Mouse (Mus musculus) liver, embryonic 14.5 days (tissue): ENCODE results near the gene 4931428L18Rik. TPM values are rescaled to one million over a fixed set of nuclear protein-coding genes. Genes with fewer than 3 reads are reported as not detected.

Experiments used
- ATAC-seq: fragments of 200-750 bp; cut with Nextera tagmentation; 2 replicates; pipeline ENCODE4 v1.8.0; 2017; ENCODE audit warnings: moderate number of reproducible peaks, mild to moderate bottlenecking, moderate library complexity; ENCODE audit not compliant: insufficient read depth
- DNase-seq, 3 experiments: peaks; one replicate each; pipeline ENCODE4 v3.0.0-alpha.2; 2012 to 2013; ENCODE audit warnings: low read depth in 3 of 3, low spot score in 3 of 3
- H3K27ac ChIP-seq: fragments of 300-500 bp; sonication (generic); 2 replicates; pipeline ENCODE4 v1.5.1; 2014; ENCODE audit warnings: moderate library complexity, mild to moderate bottlenecking, control low read depth, inconsistent platforms
- H3K27me3 ChIP-seq: fragments of 300-500 bp; sonication (generic); 2 replicates; pipeline ENCODE4 v1.6.1; 2014; ENCODE audit warnings: mild to moderate bottlenecking, low read length, moderate library complexity; ENCODE audit not compliant: control insufficient read depth, insufficient read depth
- H3K36me3 ChIP-seq: fragments of 300-500 bp; sonication (generic); replicated peaks from 2 replicates; pipeline ENCODE4 v1.6.1; 2014; ENCODE audit warnings: low read depth; ENCODE audit not compliant: control insufficient read depth, insufficient read depth
- H3K4me1 ChIP-seq, 2 experiments: fragments of 200-500 bp in 1 of 2; fragments of 300-500 bp in 1 of 2; sonication (generic) in 1 of 2; replicated peaks; 2 replicates each; pipeline ENCODE4 v1.6.1; 2012 to 2014; ENCODE audit warnings: antibody characterized with exemption in 1 of 2, inconsistent platforms in 1 of 2, low read length in 1 of 2; ENCODE audit not compliant: control insufficient read depth in 2 of 2, insufficient read depth in 2 of 2
- H3K4me2 ChIP-seq: fragments of 300-500 bp; sonication (generic); 2 replicates; pipeline ENCODE4 v1.6.1; 2014; ENCODE audit warnings: low read depth, mild to moderate bottlenecking, control low read depth, moderate library complexity
- H3K4me3 ChIP-seq, 2 experiments: fragments of 200-500 bp in 1 of 2; fragments of 300-500 bp in 1 of 2; sonication (generic) in 1 of 2; 2 replicates each; pipeline ENCODE4 v1.5.1; 2012 to 2014; ENCODE audit warnings: low read depth in 2 of 2, low read length in 2 of 2, mild to moderate bottlenecking in 2 of 2, control low read depth in 1 of 2, inconsistent platforms in 1 of 2, moderate library complexity in 1 of 2; ENCODE audit not compliant: insufficient read depth in 1 of 2
- H3K9ac ChIP-seq: fragments of 300-500 bp; sonication (generic); replicated peaks from 2 replicates; pipeline ENCODE4 v1.6.1; 2014; ENCODE audit warnings: mild to moderate bottlenecking, control low read depth, moderate library complexity
- H3K9me3 ChIP-seq: fragments of 300-500 bp; sonication (generic); 2 replicates; pipeline ENCODE4 v1.6.1; 2016; ENCODE audit warnings: low read length, mixed read lengths; ENCODE audit not compliant: control insufficient read depth
- CTCF ChIP-seq: IDR thresholded peaks from 2 replicates; pipeline ENCODE4 v1.5.1; 2016; ENCODE audit warnings: antibody characterized with exemption, low read depth, control low read depth
- EP300 ChIP-seq: IDR thresholded peaks from 2 replicates; pipeline ENCODE4 v1.6.1; 2016; ENCODE audit warnings: antibody characterized with exemption, low read depth
- WGBS: fragments of 180-500 bp; shearing (Covaris S2); extraction: QIAGEN DNeasy Blood & Tissue Kit; methylation state at CpG from one replicate; pipeline ENCODE4 v1.1.7; 2014; ENCODE audit not compliant: insufficient replicate concordance; 5-methylcytosine and 5-hydroxymethylcytosine counted together
- polyA plus RNA-seq, 2 experiments: library from polyadenylated mRNA; depleted of rRNA in 1 of 2; stranded (reverse) in 1 of 2; unstranded in 1 of 2; fragments of >200 nt; fragmentation: Nextera tagmentation in 1 of 2; extraction: Ambion mirVana in 1 of 2; gene quantifications; 2 replicates each; pipeline versions ENCODE4 v1.2.1 to v1.2.3; 2012 to 2014

Gene 4931428L18Rik
- polyA plus RNA-seq, 2 experiments: not detected

GRCm38 (mm10) chr1:31138387-31138786 is 84.1 kb downstream of the 4931428L18Rik start:
- Histone ChIP-seq H3K36me3 (no peaks in the 10 kb centered on the region), H3K27ac (no peak overlapping the region), H3K9ac (no peak overlapping the region), H3K4me1 (no peaks in the 10 kb centered on the region), H3K27me3 (no peaks in the 10 kb centered on the region), H3K4me2 (no peak overlapping the region), H3K4me3 (no peak overlapping the region), H3K9me3 (no peaks in the 10 kb centered on the region)
- ATAC-seq: no peak
- 64% methylated on average over 3 of the region's 3 CpGs for WGBS
- TF ChIP-seq EP300: no peak
- TF ChIP-seq CTCF: no peak
- no peak for DNase-seq

GRCm38 (mm10) chr1:31113466-31113865 is 109.0 kb downstream of the 4931428L18Rik start:
- TF ChIP-seq EP300 (no peak), CTCF (no peak)
- Histone ChIP-seq H3K4me1 (no peaks in the 10 kb centered on the region), H3K27me3 (no peaks in the 10 kb centered on the region), H3K27ac (no peak overlapping the region), H3K4me2 (no peak overlapping the region), H3K9ac (no peak overlapping the region), H3K9me3 (no peaks in the 10 kb centered on the region), H3K36me3 (no peaks in the 10 kb centered on the region), H3K4me3 (no peak overlapping the region)
- DNase-seq: no peak
- WGBS: 51% methylated on average over 4 of the region's 4 CpGs
- no peak for ATAC-seq

DNA sequence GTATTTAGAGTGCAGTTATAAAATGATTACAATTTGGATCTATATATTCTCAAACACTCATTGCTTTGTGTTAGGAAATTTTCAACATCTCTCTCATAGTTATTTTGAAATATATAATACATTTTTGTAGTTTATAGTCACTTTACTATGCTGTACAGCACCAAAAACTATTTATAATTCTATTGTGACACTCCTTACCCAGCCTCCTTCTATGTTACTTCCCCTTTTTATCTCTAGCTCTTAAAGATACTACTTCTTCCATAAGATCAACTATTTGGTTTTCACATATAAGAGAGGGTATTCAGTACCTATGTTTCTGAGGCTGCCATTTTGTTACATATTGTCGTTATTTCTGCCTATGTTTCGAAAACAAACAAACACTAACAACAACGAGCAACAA is 114.5 kb downstream of the 4931428L18Rik start:
- no peak overlapping the region for H3K9ac ChIP-seq
- DNase-seq (no peak), ATAC-seq (no peak)
- no peaks in the 10 kb centered on the region for H3K27me3 ChIP-seq
- H3K4me2 ChIP-seq: no peak overlapping the region
- WGBS: 61% methylated on average over 3 of the region's 3 CpGs
- H3K9me3 ChIP-seq: no peaks in the 10 kb centered on the region
- H3K27ac ChIP-seq: no peak overlapping the region
- H3K4me3 ChIP-seq: no peak overlapping the region
- TF ChIP-seq EP300: no peak
- TF ChIP-seq CTCF: no peak
- H3K36me3 ChIP-seq: no peaks in the 10 kb centered on the region
- no peaks in the 10 kb centered on the region for H3K4me1 ChIP-seq

DNA sequence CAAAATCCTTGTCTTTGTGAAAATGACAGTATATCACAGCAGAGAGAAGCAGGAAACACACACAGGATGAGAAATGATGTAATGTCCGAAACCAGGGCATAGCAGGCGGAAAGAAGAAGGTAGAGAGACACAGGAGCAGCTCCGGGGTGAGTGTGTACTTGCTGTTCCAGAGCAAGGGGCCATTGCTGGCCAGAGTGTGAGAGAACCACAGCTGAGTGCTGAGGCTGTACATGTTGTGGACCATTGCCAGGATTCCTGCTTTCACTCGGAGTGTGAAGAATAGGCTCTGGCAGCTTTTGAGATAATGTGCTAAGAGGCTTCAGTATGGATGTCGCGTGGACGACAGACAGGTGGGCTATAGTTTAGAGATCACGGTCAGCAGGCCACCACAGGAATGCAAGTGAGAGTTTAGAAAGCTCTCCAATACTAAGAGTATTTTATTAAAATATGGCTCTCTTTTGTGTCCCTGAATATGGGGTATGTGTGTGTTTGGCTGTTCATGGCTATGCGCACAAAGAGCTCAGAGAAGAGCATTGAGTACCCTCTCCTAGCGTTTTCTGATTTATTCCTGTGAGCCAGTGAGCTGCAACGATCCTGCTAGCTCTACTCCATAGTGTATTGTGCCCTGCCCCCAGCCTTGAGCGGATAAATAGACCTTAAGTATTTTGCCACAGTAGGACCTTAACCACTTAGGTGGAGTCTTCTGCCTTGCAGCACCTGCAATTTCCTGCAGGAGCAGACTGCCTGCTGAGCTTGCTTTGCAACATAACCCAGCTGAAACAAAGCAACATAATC is 119.4 kb downstream of the 4931428L18Rik start:
- ATAC-seq (no peak), DNase-seq (no peak)
- Histone ChIP-seq H3K27ac (no peak overlapping the region), H3K36me3 (no peaks in the 10 kb centered on the region), H3K4me3 (no peak overlapping the region), H3K9ac (no peak overlapping the region), H3K27me3 (no peaks in the 10 kb centered on the region), H3K9me3 (no peaks in the 10 kb centered on the region), H3K4me1 (no peaks in the 10 kb centered on the region), H3K4me2 (no peak overlapping the region)
- WGBS: 58% methylated on average over 12 of the region's 12 CpGs
- TF ChIP-seq EP300 (no peak), CTCF (no peak)

DNA sequence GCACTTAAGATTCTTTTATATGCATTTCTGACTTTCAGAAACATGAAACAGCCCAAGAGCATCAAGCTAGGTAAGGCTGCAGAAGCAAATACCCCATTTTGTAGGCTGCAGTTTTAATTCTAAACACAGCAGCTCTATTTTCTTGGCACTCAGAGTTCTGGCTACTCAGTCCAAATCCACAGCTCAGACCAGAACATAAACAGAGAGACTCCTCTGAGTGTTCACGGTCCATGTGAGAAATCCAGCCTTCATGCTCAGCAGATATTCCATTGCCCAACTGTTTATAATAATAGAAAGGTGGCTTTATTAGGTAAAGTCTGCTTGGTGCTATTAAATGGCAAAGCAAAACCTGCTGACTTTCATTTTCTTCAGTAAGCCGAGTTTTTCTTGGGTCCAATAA is 120.2 kb downstream of the 4931428L18Rik start:
- H3K4me3 ChIP-seq: no peak overlapping the region
- no peak overlapping the region for H3K4me2 ChIP-seq
- H3K36me3 ChIP-seq: no peaks in the 10 kb centered on the region
- ATAC-seq: no peak
- TF ChIP-seq EP300 (no peak), CTCF (no peak)
- H3K9ac ChIP-seq: no peak overlapping the region
- no peaks in the 10 kb centered on the region for H3K9me3 ChIP-seq
- DNase-seq: no peak
- no peak overlapping the region for H3K27ac ChIP-seq
- no peaks in the 10 kb centered on the region for H3K4me1 ChIP-seq
- WGBS: 52% methylated on average over 2 of the region's 2 CpGs
- H3K27me3 ChIP-seq: no peaks in the 10 kb centered on the region
